ENCODE assay signal across 10 mouse cellular contexts in the genomic region with DNA sequence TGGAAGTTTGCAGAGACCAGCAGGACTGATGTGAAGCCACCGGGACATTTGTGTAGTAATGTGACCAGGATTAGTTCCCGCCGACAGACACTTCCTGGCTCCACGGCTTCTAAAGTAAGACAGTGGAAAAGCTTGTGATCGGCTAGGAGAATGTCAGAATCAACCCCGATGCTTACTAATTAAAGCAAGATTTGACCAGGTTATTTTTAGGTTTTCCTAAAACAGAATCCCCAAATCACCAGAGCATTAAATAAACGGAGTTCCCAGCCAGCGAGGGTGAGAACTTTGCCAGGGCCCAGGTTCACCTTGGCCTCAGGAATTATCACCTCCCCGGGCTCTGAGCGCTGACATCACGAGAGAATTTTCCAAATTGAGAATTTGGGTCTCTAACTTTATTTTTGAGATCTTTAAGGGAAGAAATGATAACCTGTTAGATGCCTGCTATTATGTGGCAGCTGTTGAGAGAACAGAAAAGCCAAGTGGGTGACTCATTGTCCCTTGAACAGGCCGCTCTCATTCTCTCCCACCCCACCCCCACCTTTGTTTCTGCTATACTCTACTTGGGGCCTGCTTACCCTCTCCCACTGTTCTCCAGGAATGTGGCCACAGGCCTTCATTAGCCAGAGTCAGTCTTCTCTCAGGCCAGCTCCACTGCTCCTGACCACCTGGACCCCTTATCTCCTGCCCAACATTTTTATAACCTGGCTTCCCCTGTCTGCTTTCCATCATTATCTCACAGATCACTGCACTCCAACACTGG. TPM values are rescaled to one million over a fixed set of nuclear protein-coding genes. Genes with fewer than 3 reads are reported as not detected.
DNase-seq lines count a peak whose midpoint lies in the region; ATAC-seq and TF ChIP-seq lines count a peak whose summit lies in the region.
"Had no signal": no experiment of that assay in that cellular context is flagged by ENCODE, and none has a peak within 500 bp of the region (broad histone marks: within the 10 kb centered on the region; RNA-seq: fewer than 3 reads in every experiment).

No protein-coding gene starts in this region.

- H3K36me3 ChIP-seq in kidney, embryonic 16.5 days (ENCODE audit: insufficient read depth, low read length): no peaks in the 10 kb centered on the region
- no peaks in the 10 kb centered on the region for H3K36me3 ChIP-seq in kidney, adult 2 months (ENCODE audit: control insufficient read depth, insufficient read depth, low read length)
- H3K36me3 ChIP-seq in heart, embryonic 10.5 days: no peaks in the 10 kb centered on the region
- no peaks in the 10 kb centered on the region for H3K36me3 ChIP-seq in neural tube, embryonic 12.5 days
- H3K36me3 ChIP-seq: hindbrain, embryonic 15.5 days; limb, embryonic 12.5 days had no signal

- TF ChIP-seq POLR2A in kidney, adult 2 months (IDR thresholded peaks at IDR 0.05; ENCODE audit: low read depth, low read length): no peak

- no peak for TF ChIP-seq CTCF in kidney, adult 2 months (conservative IDR thresholded peaks at IDR 0.05; ENCODE audit: insufficient read depth, insufficient read length, low read depth, low read length)
- no peak for TF ChIP-seq CTCF in left cerebral cortex, adult 2 months (IDR thresholded peaks at IDR 0.05)

- H3K27me3 ChIP-seq in kidney, embryonic 16.5 days (ENCODE audit: insufficient read depth, low read length): no peaks in the 10 kb centered on the region; the same call in 1 of the 2 replicates
- H3K27me3 ChIP-seq in kidney, adult 2 months (replicated peaks; ENCODE audit: control insufficient read depth, insufficient read depth, low read length): no peaks in the 10 kb centered on the region
- no peaks in the 10 kb centered on the region for H3K27me3 ChIP-seq in heart, embryonic 10.5 days (ENCODE audit: insufficient read depth, poor library complexity, severe bottlenecking)
- no peaks in the 10 kb centered on the region for H3K27me3 ChIP-seq in neural tube, embryonic 12.5 days (replicated peaks)
- H3K27me3 ChIP-seq: hindbrain, embryonic 15.5 days had no signal

- whole genome bisulfite sequencing in kidney, embryonic 16.5 days: 34% methylated on average over 12 of the region's 12 CpGs
- WGBS in kidney, adult 2 months: 60% methylated on average over 12 of the region's 12 CpGs
- 10% methylated on average over 12 of the region's 12 CpGs for WGBS in heart, embryonic 10.5 days
- WGBS in neural tube, embryonic 12.5 days: 38% methylated on average over 12 of the region's 12 CpGs

- H3K4me3 ChIP-seq in kidney, embryonic 16.5 days (ENCODE audit: low read length): no peak overlapping the region
- no peak overlapping the region for H3K4me3 ChIP-seq in kidney, adult 2 months (ENCODE audit: insufficient read depth, low read depth, low read length)
- peak overlapping the region; percentile 27 for H3K4me3 ChIP-seq in heart, embryonic 10.5 days
- no peak overlapping the region for H3K4me3 ChIP-seq in neural tube, embryonic 12.5 days
- H3K4me3 ChIP-seq in left cerebral cortex, adult 2 months: no peak overlapping the region
- H3K4me3 ChIP-seq: hindbrain, embryonic 15.5 days; limb, embryonic 12.5 days had no signal

- intact Hi-C loops in left cerebral cortex, adult 2 months (cut with DNase I): loop anchor here (10.0 kb wide), 1 partner anchor 732 kb away; no protein-coding TSS in a partner anchor

- no peak for DNase-seq in kidney, adult 2 months
- DNase-seq in embryo, embryonic 10.5 days (ENCODE audit: low spot score): peak; percentile 68
- no peak for DNase-seq in heart, embryonic 10.5 days (ENCODE audit: low spot score)
- no peak for DNase-seq in cerebellum, postnatal 36 days
- no peak for DNase-seq in urinary bladder, postnatal 25 days (ENCODE audit: low spot score)
- no peak for DNase-seq in left cerebral cortex, adult 2 months (ENCODE audit: extremely low spot score in 1 of 2, low spot score in 2 of 2)

- peaks cover 24% of the 10 kb centered on the region for H3K4me1 ChIP-seq in kidney, embryonic 16.5 days (ENCODE audit: insufficient read depth, low read length)
- H3K4me1 ChIP-seq in kidney, adult 2 months (ENCODE audit: control insufficient read depth, insufficient read depth, low read length): no peaks in the 10 kb centered on the region
- H3K4me1 ChIP-seq in heart, embryonic 10.5 days: peaks cover 52% of the 10 kb centered on the region
- peaks cover 38% of the 10 kb centered on the region for H3K4me1 ChIP-seq in neural tube, embryonic 12.5 days

- H3K4me2 ChIP-seq in kidney, embryonic 16.5 days (replicated peaks; ENCODE audit: low read depth, low read length): no peak overlapping the region
- H3K4me2 ChIP-seq in neural tube, embryonic 12.5 days (replicated peaks): no peak overlapping the region
- H3K4me2 ChIP-seq: hindbrain, embryonic 15.5 days; limb, embryonic 12.5 days had no signal

- peak; percentile 52; the same call in 1 of the 2 replicates for ATAC-seq in kidney, embryonic 16.5 days (ENCODE audit: low FRiP score, low TSS enrichment)
- 0 out of 2 replicates have a peak, but pooled peaks have one; percentile 17 for ATAC-seq in neural tube, embryonic 12.5 days (ENCODE audit: low FRiP score, low read depth)

- H3K27ac ChIP-seq in kidney, embryonic 16.5 days (ENCODE audit: low read length): no peak overlapping the region
- H3K27ac ChIP-seq in kidney, adult 2 months (ENCODE audit: insufficient read depth, low read depth, low read length): no peak overlapping the region
- peak overlapping the region; percentile 79 for H3K27ac ChIP-seq in heart, embryonic 10.5 days
- H3K27ac ChIP-seq in neural tube, embryonic 12.5 days: no peak overlapping the region
- no peak overlapping the region for H3K27ac ChIP-seq in left cerebral cortex, adult 2 months
- H3K27ac ChIP-seq: hindbrain, embryonic 15.5 days; limb, embryonic 12.5 days had no signal

- peaks cover 4% of the 10 kb centered on the region; the same call in 1 of the 2 replicates for H3K9me3 ChIP-seq in kidney, embryonic 16.5 days (ENCODE audit: low read length)
- peaks cover 6% of the 10 kb centered on the region; the same call in 1 of the 2 replicates for H3K9me3 ChIP-seq in heart, embryonic 10.5 days
- no peaks in the 10 kb centered on the region for H3K9me3 ChIP-seq in neural tube, embryonic 12.5 days
- H3K9me3 ChIP-seq: hindbrain, embryonic 15.5 days had no signal

- H3K9ac ChIP-seq in kidney, embryonic 16.5 days (replicated peaks; ENCODE audit: low read length): no peak overlapping the region
- H3K9ac ChIP-seq in neural tube, embryonic 12.5 days: no peak overlapping the region
- H3K9ac ChIP-seq: hindbrain, embryonic 15.5 days; limb, embryonic 12.5 days had no signal

RNA-seq across cellular contexts. Expression of gene Acbd6, which starts 30.7 kb away (rescaled TPM):
- 64.5 and 68.4 TPM in 2 replicates for polyA plus RNA-seq in kidney, embryonic 16.5 days (2015; fragmentation: Nextera tagmentation; extraction: Ambion mirVana)
- 75.4 and 92.9 TPM in 2 replicates for polyA plus RNA-seq in kidney, adult 2 months (2012; rRNA removed)
- polyA plus RNA-seq in heart, embryonic 10.5 days (2016; fragmentation: Nextera tagmentation; extraction: Ambion mirVana): 55.6 and 71.2 TPM in 2 replicates
- polyA plus RNA-seq in neural tube, embryonic 12.5 days (2016; fragmentation: Nextera tagmentation; extraction: Ambion mirVana): 97.7 and 102 TPM in 2 replicates
- total RNA-seq in left cerebral cortex, adult 2 months (2021): 100 to 1,000 TPM in 1 of 2 experiments, 10 to 100 TPM in 1; 95.6 to 101 TPM
